Mouse (Mus musculus) cortical plate, adult 2 months (tissue): ENCODE measurements around the gene Lypla2.

ENCODE experiments used
- CTCF ChIP-seq: fragments of 200-500 bp; IDR thresholded peaks from 2 replicates; pipeline ENCODE4 v1.5.1; 2011; ENCODE audit warnings: mild to moderate bottlenecking, control low read depth, low read length; ENCODE audit not compliant: insufficient read depth; ENCODE audit errors: extremely low read depth
- POLR2A ChIP-seq: fragments of 200-500 bp; IDR thresholded peaks from 2 replicates; pipeline ENCODE4 v1.6.1; 2011; ENCODE audit warnings: mild to moderate bottlenecking, low read length, control low read depth; ENCODE audit not compliant: insufficient read depth; ENCODE audit errors: extremely low read depth

GRCm38 (mm10) chr4:135918635-135919279 lies 53.7 kb downstream of the Lypla2 start:
- TF ChIP-seq POLR2A (no peak), CTCF (no peak)
